Mouse (Mus musculus) kidney, embryonic 14.5 days (tissue): Measurements from ENCODE around the gene Ptgr1. TPM values are rescaled to one million over a fixed set of nuclear protein-coding genes. Genes with fewer than 3 reads are reported as not detected.

Source experiments
- ATAC-seq: fragments of 200-750 bp; cut with Nextera tagmentation; 2 replicates; pipeline ENCODE4 v1.8.0; 2017; ENCODE audit warnings: moderate number of reproducible peaks, mild to moderate bottlenecking, moderate TSS enrichment, moderate library complexity; ENCODE audit not compliant: low FRiP score, low TSS enrichment
- H3K27ac ChIP-seq: fragments of 300-500 bp; sonication (generic); 2 replicates; pipeline ENCODE4 v1.5.1; 2014; ENCODE audit warnings: low read depth, mild to moderate bottlenecking, low read length, moderate library complexity, mixed read lengths
- H3K27me3 ChIP-seq: fragments of 300-500 bp; sonication (generic); 2 replicates; pipeline ENCODE4 v1.6.1; 2014; ENCODE audit warnings: mild to moderate bottlenecking, low read length; ENCODE audit not compliant: control insufficient read depth, insufficient read depth
- H3K36me3 ChIP-seq: fragments of 300-500 bp; sonication (generic); 2 replicates; pipeline ENCODE4 v1.6.1; 2014; ENCODE audit warnings: low read length, mixed read lengths; ENCODE audit not compliant: control insufficient read depth, insufficient read depth
- H3K4me1 ChIP-seq: fragments of 300-500 bp; sonication (generic); 2 replicates; pipeline ENCODE4 v1.6.1; 2014; ENCODE audit warnings: low read length, mixed read lengths; ENCODE audit not compliant: control insufficient read depth, insufficient read depth
- H3K4me2 ChIP-seq: fragments of 300-500 bp; sonication (generic); replicated peaks from 2 replicates; pipeline ENCODE4 v1.6.1; 2014; ENCODE audit warnings: low read depth, mild to moderate bottlenecking, low read length
- H3K4me3 ChIP-seq: fragments of 300-500 bp; sonication (generic); 2 replicates; pipeline ENCODE4 v1.5.1; 2014; ENCODE audit warnings: mild to moderate bottlenecking, low read length
- H3K9ac ChIP-seq: fragments of 300-500 bp; sonication (generic); 2 replicates; pipeline ENCODE4 v1.6.1; 2014; ENCODE audit warnings: low read depth, mild to moderate bottlenecking, low read length, moderate library complexity
- H3K9me3 ChIP-seq: fragments of 300-500 bp; sonication (generic); 2 replicates; pipeline ENCODE4 v1.6.1; 2016; ENCODE audit warnings: low read length; ENCODE audit not compliant: control insufficient read depth
- WGBS: fragments of 180-500 bp; shearing (Covaris S2); extraction: QIAGEN DNeasy Blood & Tissue Kit; methylation state at CpG from one replicate; pipeline ENCODE4 v1.1.7; 2014; 5-methylcytosine and 5-hydroxymethylcytosine counted together
- polyA plus RNA-seq: library from polyadenylated mRNA; unstranded; fragments of >200 nt; fragmentation: Nextera tagmentation; extraction: Ambion mirVana; gene quantifications from 2 replicates; pipeline ENCODE4 v1.2.1, GENCODE M21; 2014

Gene Ptgr1
- polyA plus RNA-seq, 1 experiment from 2014 or later, result 25.3 TPM

- Histone ChIP-seq H3K4me1 (peaks cover 8% of the 10 kb centered on the region; the same call in 1 of the 2 replicates), H3K4me3 (no peak overlapping the region), H3K4me2 (no peak overlapping the region), H3K27ac (no peak overlapping the region), H3K27me3 (no peaks in the 10 kb centered on the region), H3K9me3 (no peaks in the 10 kb centered on the region), H3K36me3 (no peaks in the 10 kb centered on the region), H3K9ac (no peak overlapping the region)
- ATAC-seq, result no peak
- WGBS, result 92% methylated on average over 7 of the region's 7 CpGs
Measured at GRCm38 (mm10) chr4:59009186-59009585, 22.3 kb upstream of the Ptgr1 start.

- H3K4me1 ChIP-seq, result peaks cover 8% of the 10 kb centered on the region; the same call in 1 of the 2 replicates
- no peak overlapping the region for H3K27ac ChIP-seq
- no peaks in the 10 kb centered on the region for H3K27me3 ChIP-seq
- no peaks in the 10 kb centered on the region for H3K9me3 ChIP-seq
- H3K4me3 ChIP-seq, result no peak overlapping the region
- WGBS, result 72% methylated on average over 5 of the region's 5 CpGs
- no peak overlapping the region for H3K4me2 ChIP-seq
- no peaks in the 10 kb centered on the region for H3K36me3 ChIP-seq
- ATAC-seq, result no peak
- no peak overlapping the region for H3K9ac ChIP-seq
Measured at GRCm38 (mm10) chr4:59007974-59008373, 21.1 kb upstream of the Ptgr1 start.

GRCm38 (mm10) chr4:59007016-59007415 is 20.1 kb upstream of the Ptgr1 start:
- no peak overlapping the region for H3K9ac ChIP-seq
- WGBS, result 81% methylated on average over 6 of the region's 6 CpGs
- no peak overlapping the region for H3K4me2 ChIP-seq

GRCm38 (mm10) chr4:59006211-59006610 is 19.3 kb upstream of the Ptgr1 start:
- WGBS, result 27% methylated on average over 8 of the region's 8 CpGs
- H3K36me3 ChIP-seq, result no peaks in the 10 kb centered on the region
- no peak for ATAC-seq

More at GRCm38 (mm10) chr4:59007016-59007415, 20.1 kb upstream of the Ptgr1 start:
- no peaks in the 10 kb centered on the region for H3K9me3 ChIP-seq
- no peak for ATAC-seq
- H3K4me1 ChIP-seq, result peaks cover 8% of the 10 kb centered on the region; the same call in 1 of the 2 replicates
- no peak overlapping the region for H3K4me3 ChIP-seq
- no peaks in the 10 kb centered on the region for H3K27me3 ChIP-seq
- H3K27ac ChIP-seq, result no peak overlapping the region
- H3K36me3 ChIP-seq, result no peaks in the 10 kb centered on the region

DNA sequence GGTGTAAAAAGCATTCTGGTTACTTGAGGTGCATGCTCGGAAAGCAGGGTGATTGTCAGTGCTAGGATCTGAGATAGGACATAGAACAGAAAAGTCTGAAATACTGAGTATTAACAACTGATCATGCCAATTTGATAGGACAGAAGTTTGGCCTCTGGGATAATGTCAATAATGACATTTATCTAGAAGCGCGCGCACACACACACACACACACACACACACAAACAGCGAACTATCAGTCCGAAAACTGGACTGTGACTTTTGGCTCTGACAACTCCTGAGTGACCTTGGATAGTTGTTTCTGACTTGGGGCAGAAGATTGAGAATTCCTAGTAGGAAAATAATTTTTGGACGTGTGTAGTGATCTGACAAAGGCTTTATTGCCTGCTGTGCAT is 16.9 kb upstream of the Ptgr1 start:
- no peak overlapping the region for H3K27ac ChIP-seq

More at GRCm38 (mm10) chr4:59006211-59006610, 19.3 kb upstream of the Ptgr1 start:
- H3K9ac ChIP-seq, result no peak overlapping the region
- no peak overlapping the region for H3K4me2 ChIP-seq
- no peaks in the 10 kb centered on the region for H3K27me3 ChIP-seq
- peaks cover 8% of the 10 kb centered on the region; the same call in 1 of the 2 replicates for H3K4me1 ChIP-seq
- no peak overlapping the region for H3K27ac ChIP-seq
- H3K9me3 ChIP-seq, result no peaks in the 10 kb centered on the region
- H3K4me3 ChIP-seq, result no peak overlapping the region

GRCm38 (mm10) chr4:59002948-59003805 is 16.3 kb upstream of the Ptgr1 start, which contains the start of gene Gm20503:
TSS of gene Gm20503 (plus strand) at chr4:59003210.
- Histone ChIP-seq H3K9me3 (no peaks in the 10 kb centered on the region), H3K4me2 (peak within 1 kb of the TSS; percentile 60), H3K9ac (peak within 1 kb of the TSS; percentile 91), H3K4me3 (peak within 1 kb of the TSS; percentile 88), H3K4me1 (peaks cover 5% of the 10 kb centered on the region; the same call in 1 of the 2 replicates), H3K27ac (peak within 1 kb of the TSS; percentile 80), H3K36me3 (no peaks in the 10 kb centered on the region), H3K27me3 (no peaks in the 10 kb centered on the region)
- under 1% methylated on average over 78 of the region's 89 CpGs for WGBS
- peak; percentile 96 for ATAC-seq

More for the DNA sequence above, 16.9 kb upstream of the Ptgr1 start:
- ATAC-seq, result no peak
- Histone ChIP-seq H3K9ac (peak overlapping the region; percentile 91; the same call in 1 of the 2 replicates), H3K4me2 (peak overlapping the region; percentile 60), H3K9me3 (no peaks in the 10 kb centered on the region), H3K27me3 (no peaks in the 10 kb centered on the region), H3K4me1 (peaks cover 5% of the 10 kb centered on the region; the same call in 1 of the 2 replicates), H3K36me3 (no peaks in the 10 kb centered on the region), H3K4me3 (peak overlapping the region; percentile 88)
- 39% methylated on average over 7 of the region's 7 CpGs for WGBS

DNA sequence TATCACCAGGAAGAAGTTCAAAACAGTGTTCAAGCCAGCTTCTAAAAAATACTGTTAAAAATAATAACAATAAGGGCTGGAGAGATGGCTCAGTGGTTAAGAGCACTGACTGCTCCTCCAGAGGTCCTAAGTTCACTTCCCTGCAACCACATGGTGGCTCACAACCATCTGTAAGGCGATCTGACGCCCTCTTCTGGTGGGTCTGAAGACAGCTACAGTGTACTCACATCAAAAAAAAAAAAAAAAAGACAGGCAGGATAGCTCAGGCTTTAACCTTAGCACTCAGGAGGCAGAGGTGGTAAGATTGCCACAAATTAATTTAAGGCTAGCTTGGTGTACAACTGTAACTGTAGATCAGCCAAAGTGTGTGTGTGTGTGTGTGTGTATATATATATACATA is 13.7 kb upstream of the Ptgr1 start:
- Histone ChIP-seq H3K9me3 (no peaks in the 10 kb centered on the region), H3K27ac (no peak overlapping the region), H3K27me3 (no peaks in the 10 kb centered on the region), H3K4me1 (peaks cover 5% of the 10 kb centered on the region; the same call in 1 of the 2 replicates), H3K4me2 (no peak overlapping the region), H3K9ac (no peak overlapping the region), H3K36me3 (no peaks in the 10 kb centered on the region), H3K4me3 (no peak overlapping the region)
- no peak for ATAC-seq
- WGBS, result 4% methylated on average over 2 of the region's 2 CpGs

GRCm38 (mm10) chr4:58999686-59000085 is 12.8 kb upstream of the Ptgr1 start:
- ATAC-seq, result no peak
- Histone ChIP-seq H3K4me2 (no peak overlapping the region), H3K27ac (no peak overlapping the region), H3K4me3 (no peak overlapping the region), H3K27me3 (no peaks in the 10 kb centered on the region), H3K4me1 (peaks cover 7% of the 10 kb centered on the region), H3K9ac (no peak overlapping the region), H3K36me3 (no peaks in the 10 kb centered on the region), H3K9me3 (no peaks in the 10 kb centered on the region)
- 9% methylated on average over 2 of the region's 2 CpGs for WGBS

DNA sequence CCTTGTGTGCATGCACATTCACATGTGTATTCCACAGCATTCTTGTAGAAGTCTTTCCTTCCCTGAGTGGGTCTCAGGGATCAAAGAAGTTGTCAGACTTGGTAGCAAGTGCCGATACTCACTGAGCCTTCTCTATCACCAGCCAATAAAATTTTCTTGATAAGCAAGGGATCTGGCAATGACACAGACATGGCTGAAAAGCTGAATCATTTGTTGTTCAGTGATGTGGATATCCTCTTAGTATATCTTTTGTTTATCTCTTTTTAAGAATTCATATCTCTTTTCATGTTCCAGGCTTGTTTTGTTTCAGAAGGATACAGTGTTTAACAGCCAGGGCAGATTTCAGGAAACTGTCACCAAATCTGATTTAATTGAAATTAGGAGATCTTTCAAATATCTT is 11.8 kb upstream of the Ptgr1 start:
- H3K4me1 ChIP-seq, result peaks cover 3% of the 10 kb centered on the region; the same call in 1 of the 2 replicates
- H3K27me3 ChIP-seq, result no peaks in the 10 kb centered on the region
- ATAC-seq, result no peak
- 83% methylated on average over 1 of the region's 1 CpGs for WGBS
- no peak overlapping the region for H3K9ac ChIP-seq
- no peak overlapping the region for H3K4me3 ChIP-seq
- H3K27ac ChIP-seq, result no peak overlapping the region
- H3K36me3 ChIP-seq, result no peaks in the 10 kb centered on the region
- no peak overlapping the region for H3K4me2 ChIP-seq
- no peaks in the 10 kb centered on the region for H3K9me3 ChIP-seq
